Mouse (Mus musculus) intestine, embryonic 16.5 days (tissue): ENCODE data around the gene Tmprss11f. TPM values are rescaled to one million over a fixed set of nuclear protein-coding genes. Genes with fewer than 3 reads are reported as not detected.

ENCODE experiments used
- ATAC-seq: fragments of 200-750 bp; cut with Nextera tagmentation; 2 replicates; pipeline ENCODE4 v1.8.0; 2017; ENCODE audit warnings: moderate TSS enrichment, moderate library complexity
- H3K27ac ChIP-seq: fragments of 300-500 bp; sonication (generic); 2 replicates; pipeline ENCODE4 v1.5.1; 2014; ENCODE audit warnings: mild to moderate bottlenecking, low read length
- H3K27me3 ChIP-seq: fragments of 300-500 bp; sonication (generic); replicated peaks from 2 replicates; pipeline ENCODE4 v1.6.1; 2014; ENCODE audit warnings: low read length, control low read depth, mixed read lengths; ENCODE audit not compliant: control insufficient read depth, insufficient read depth
- H3K36me3 ChIP-seq: fragments of 300-500 bp; sonication (generic); 2 replicates; pipeline ENCODE4 v1.6.1; 2014; ENCODE audit warnings: low read length, control low read depth; ENCODE audit not compliant: control insufficient read depth, insufficient read depth
- H3K4me1 ChIP-seq: fragments of 300-500 bp; sonication (generic); 2 replicates; pipeline ENCODE4 v1.6.1; 2014; ENCODE audit warnings: low read length, control low read depth, mixed read lengths; ENCODE audit not compliant: control insufficient read depth, insufficient read depth
- H3K4me2 ChIP-seq: fragments of 300-500 bp; sonication (generic); 2 replicates; pipeline ENCODE4 v1.6.1; 2014; ENCODE audit warnings: low read depth, low read length, control low read depth
- H3K4me3 ChIP-seq: fragments of 300-500 bp; sonication (generic); 2 replicates; pipeline ENCODE4 v1.5.1; 2014; ENCODE audit warnings: mild to moderate bottlenecking, low read length
- H3K9ac ChIP-seq: fragments of 300-500 bp; sonication (generic); 2 replicates; pipeline ENCODE4 v1.6.1; 2014; ENCODE audit warnings: low read depth, low read length
- H3K9me3 ChIP-seq: fragments of 300-500 bp; sonication (generic); 2 replicates; pipeline ENCODE4 v1.6.1; 2016; ENCODE audit warnings: low read length, control low read depth; ENCODE audit not compliant: control insufficient read depth
- WGBS: fragments of 180-500 bp; shearing (Covaris S2); extraction: QIAGEN DNeasy Blood & Tissue Kit; methylation state at CpG from one replicate; pipeline ENCODE4 v1.1.7; 2014; 5-methylcytosine and 5-hydroxymethylcytosine counted together
- polyA plus RNA-seq: library from polyadenylated mRNA; unstranded; fragments of >200 nt; fragmentation: Nextera tagmentation; extraction: Ambion mirVana; gene quantifications from 2 replicates; pipeline ENCODE4 v1.2.1, GENCODE M21; 2015

Tmprss11f gene
- polyA plus RNA-seq, 1 experiment from 2014 or later = not detected

DNA sequence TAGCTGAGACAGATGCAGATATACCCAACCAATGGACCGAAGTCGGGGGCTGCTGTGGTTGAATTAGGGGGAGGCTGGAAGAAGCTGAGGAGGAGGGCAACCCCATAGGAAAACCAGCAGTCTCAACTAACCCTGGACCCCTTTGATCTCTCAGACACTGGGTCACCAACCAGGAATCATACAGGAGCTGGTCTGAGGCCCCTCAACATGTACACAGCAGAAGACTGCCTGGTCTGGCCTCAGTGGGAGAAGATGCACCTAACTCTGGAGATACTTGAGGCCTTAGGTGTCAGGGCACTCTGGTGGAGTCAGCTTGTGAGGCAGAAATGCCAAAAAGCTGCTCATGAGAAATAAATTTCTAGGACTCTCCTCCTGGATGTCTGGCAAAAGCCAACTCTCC is 85.5 kb downstream of the Tmprss11f start:
- Histone ChIP-seq H3K9ac (no peak overlapping the region), H3K27ac (no peak overlapping the region), H3K4me2 (no peak overlapping the region), H3K4me3 (no peak overlapping the region), H3K36me3 (no peaks in the 10 kb centered on the region), H3K9me3 (no peaks in the 10 kb centered on the region), H3K4me1 (no peaks in the 10 kb centered on the region), H3K27me3 (no peaks in the 10 kb centered on the region)
- WGBS = 89% methylated on average over 2 of the region's 2 CpGs
- peak; percentile 72 for ATAC-seq

DNA sequence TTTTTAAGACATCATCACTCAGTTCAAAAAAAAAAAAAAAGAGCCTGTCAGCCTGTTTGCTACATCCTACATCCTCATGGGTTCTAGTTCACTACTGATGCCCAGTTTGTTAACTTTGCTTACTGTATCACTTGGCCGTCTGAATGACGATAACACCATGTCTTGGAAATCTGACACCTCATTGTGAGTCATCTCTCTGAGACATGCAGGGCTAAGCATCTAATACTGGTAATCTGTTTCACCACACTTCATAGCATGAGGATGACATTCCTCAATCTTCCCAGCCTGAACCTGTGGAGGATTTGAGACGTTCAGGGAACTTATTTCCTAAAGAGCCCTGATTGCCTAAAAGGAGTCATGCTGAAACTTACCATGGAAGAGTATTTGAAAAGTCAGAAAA is 91.6 kb downstream of the Tmprss11f start:
- no peaks in the 10 kb centered on the region for H3K36me3 ChIP-seq
- H3K4me1 ChIP-seq = no peaks in the 10 kb centered on the region
- no peak overlapping the region for H3K4me2 ChIP-seq
- H3K4me3 ChIP-seq = no peak overlapping the region
- WGBS = 76% methylated on average over 3 of the region's 3 CpGs
- H3K27me3 ChIP-seq = no peaks in the 10 kb centered on the region
- H3K9me3 ChIP-seq = no peaks in the 10 kb centered on the region
- H3K9ac ChIP-seq = no peak overlapping the region
- no peak for ATAC-seq
- H3K27ac ChIP-seq = no peak overlapping the region

DNA sequence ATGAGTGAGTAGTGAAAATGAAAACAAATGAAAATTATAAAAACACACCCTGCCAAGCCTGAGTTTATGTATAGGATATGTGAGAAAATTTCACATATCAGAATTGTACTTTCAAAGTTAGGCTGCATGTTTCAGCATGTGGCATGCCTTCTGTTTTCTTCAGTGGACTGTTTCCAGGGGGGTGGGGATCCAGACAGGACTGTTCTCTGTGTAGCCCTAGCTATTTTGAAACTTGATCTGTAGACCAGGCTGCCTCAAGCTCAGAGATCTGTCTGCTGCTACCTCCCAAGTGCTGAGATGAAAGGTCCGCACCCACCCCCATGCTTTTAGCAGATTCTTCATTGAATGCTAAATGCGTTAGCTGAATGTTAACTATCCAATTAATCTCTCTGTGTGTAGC is 103.5 kb downstream of the Tmprss11f start:
- no peak for ATAC-seq
- no peaks in the 10 kb centered on the region for H3K4me1 ChIP-seq
- H3K27me3 ChIP-seq = no peaks in the 10 kb centered on the region
- 80% methylated on average over 2 of the region's 2 CpGs for WGBS
- no peak overlapping the region for H3K4me2 ChIP-seq
- H3K9me3 ChIP-seq = no peaks in the 10 kb centered on the region
- H3K36me3 ChIP-seq = no peaks in the 10 kb centered on the region
- H3K27ac ChIP-seq = no peak overlapping the region
- no peak overlapping the region for H3K9ac ChIP-seq
- no peak overlapping the region for H3K4me3 ChIP-seq

DNA sequence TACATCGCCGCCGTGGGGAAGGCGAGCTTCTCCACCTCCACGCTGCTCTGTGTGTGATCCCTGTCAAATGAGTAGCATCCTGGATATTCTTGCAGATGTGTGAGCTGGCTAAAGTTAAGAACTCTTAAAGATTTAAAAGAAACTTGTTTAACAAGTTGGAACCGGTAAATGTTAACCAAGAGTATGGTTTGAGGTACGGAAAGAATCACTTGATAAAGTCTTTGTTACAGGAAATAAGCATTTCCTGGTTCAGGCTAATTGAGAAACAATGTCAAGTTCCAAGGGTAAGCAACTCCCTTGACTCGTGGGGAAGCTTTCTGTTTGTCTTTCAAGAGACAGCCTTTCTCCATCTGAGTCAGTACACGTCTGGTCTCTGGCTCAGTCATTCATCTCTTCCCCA is 113.7 kb downstream of the Tmprss11f start, which contains the start of gene Tmprss11g:
Tmprss11g (minus strand) TSS at position 101 of the 400 bp plus-strand sequence.
- no peak for ATAC-seq
- Histone ChIP-seq H3K9ac (no peak within 1 kb of the TSS), H3K4me2 (no peak within 1 kb of the TSS), H3K36me3 (no peaks in the 10 kb centered on the region), H3K4me3 (no peak within 1 kb of the TSS), H3K4me1 (no peaks in the 10 kb centered on the region), H3K27ac (no peak within 1 kb of the TSS), H3K9me3 (no peaks in the 10 kb centered on the region), H3K27me3 (no peaks in the 10 kb centered on the region)
- WGBS = 72% methylated on average over 9 of the region's 9 CpGs

DNA sequence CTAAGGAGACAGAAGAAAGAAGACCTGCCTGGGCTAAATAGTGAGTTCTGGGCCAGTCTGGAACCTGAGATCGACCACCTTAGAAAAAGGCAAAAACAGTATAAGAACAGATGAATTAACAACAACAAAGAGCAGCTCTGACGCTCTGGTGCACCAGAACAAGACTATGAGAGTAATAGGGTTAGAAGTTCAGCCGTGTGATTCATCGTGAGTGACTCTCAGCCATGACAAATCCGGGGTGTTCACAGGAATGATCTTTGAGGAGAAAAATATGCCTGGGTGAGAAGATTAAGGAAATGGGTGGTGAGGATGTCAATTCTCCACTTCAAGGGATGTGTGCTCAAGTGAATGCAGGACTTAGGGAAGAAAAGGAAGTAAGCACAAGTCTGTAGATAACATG is 120.7 kb downstream of the Tmprss11f start:
- ATAC-seq = no peak
- no peak overlapping the region for H3K4me3 ChIP-seq

DNA sequence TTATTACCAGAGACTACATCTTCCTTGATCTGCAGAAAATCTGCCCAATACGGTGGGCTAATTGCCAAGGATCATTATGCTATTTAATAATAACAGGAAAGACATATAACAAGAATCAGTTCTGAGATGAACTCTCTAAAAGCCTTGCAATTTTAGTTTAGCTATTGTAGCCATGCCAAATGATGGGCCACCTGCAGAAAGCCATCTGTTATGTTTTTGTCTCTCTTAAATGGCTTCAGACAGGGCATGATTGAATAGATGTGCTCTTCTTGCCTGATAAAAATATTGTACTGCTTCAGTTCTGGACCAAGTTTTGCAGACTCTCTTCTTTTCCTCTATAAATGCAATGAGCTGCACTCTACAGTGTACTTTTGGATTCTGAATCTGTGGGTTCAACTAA is 138.8 kb downstream of the Tmprss11f start:
- no peak overlapping the region for H3K9ac ChIP-seq
- H3K27me3 ChIP-seq = no peaks in the 10 kb centered on the region
- no peaks in the 10 kb centered on the region for H3K4me1 ChIP-seq
- WGBS = 58% methylated on average over 1 of the region's 1 CpGs
- H3K36me3 ChIP-seq = no peaks in the 10 kb centered on the region
- ATAC-seq = no peak
- H3K9me3 ChIP-seq = no peaks in the 10 kb centered on the region
- H3K27ac ChIP-seq = no peak overlapping the region
- no peak overlapping the region for H3K4me3 ChIP-seq
- no peak overlapping the region for H3K4me2 ChIP-seq

More for the DNA sequence above, 120.7 kb downstream of the Tmprss11f start:
- Histone ChIP-seq H3K9me3 (no peaks in the 10 kb centered on the region), H3K27me3 (no peaks in the 10 kb centered on the region), H3K4me1 (no peaks in the 10 kb centered on the region), H3K36me3 (no peaks in the 10 kb centered on the region), H3K4me2 (no peak overlapping the region), H3K9ac (no peak overlapping the region), H3K27ac (no peak overlapping the region)
- 74% methylated on average over 5 of the region's 5 CpGs for WGBS

DNA sequence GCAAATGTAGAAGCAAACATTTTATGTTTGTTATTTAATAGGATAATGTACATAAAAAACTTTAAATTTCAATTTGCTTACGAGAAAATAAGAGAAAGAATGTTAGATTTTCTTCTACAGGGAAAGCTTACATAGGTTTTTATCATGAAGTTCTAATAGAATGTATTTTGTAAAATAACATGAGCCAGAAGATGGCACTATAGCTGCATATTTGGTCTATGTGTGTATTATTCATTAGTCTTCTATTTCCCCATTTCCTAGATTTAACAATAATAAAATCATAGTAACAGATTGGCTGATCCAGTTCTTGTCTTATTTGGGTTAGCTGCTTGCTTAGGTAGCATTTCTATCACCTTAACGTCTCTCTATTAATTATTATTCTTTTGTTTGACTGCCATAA is 149.7 kb downstream of the Tmprss11f start:
- H3K27me3 ChIP-seq = no peaks in the 10 kb centered on the region
- H3K4me3 ChIP-seq = no peak overlapping the region
- H3K9me3 ChIP-seq = no peaks in the 10 kb centered on the region
- no peaks in the 10 kb centered on the region for H3K4me1 ChIP-seq
- H3K27ac ChIP-seq = no peak overlapping the region
- 65% methylated on average over 2 of the region's 2 CpGs for WGBS
- H3K9ac ChIP-seq = no peak overlapping the region
- no peak overlapping the region for H3K4me2 ChIP-seq
- ATAC-seq = no peak
- H3K36me3 ChIP-seq = no peaks in the 10 kb centered on the region

DNA sequence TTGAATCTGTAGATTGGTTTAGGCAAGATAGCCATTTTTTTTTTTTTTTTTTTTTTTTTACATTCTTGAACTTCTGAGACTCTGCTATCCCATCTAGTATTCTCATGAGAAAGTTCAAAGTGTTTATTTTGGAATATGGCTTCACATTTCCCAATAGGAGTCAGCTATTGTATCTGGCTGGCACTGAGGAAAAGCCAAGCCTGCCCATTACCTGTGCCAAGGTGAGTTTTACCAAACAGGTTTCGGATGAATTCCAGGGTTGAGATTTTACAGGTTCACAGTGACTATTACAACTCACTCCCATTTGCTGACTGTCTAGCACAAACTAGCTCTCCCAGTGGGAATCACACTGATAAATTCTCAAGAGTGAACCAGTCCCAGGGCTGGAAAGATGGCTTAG is 150.2 kb downstream of the Tmprss11f start:
- no peak overlapping the region for H3K4me3 ChIP-seq
- no peaks in the 10 kb centered on the region for H3K27me3 ChIP-seq
- no peak overlapping the region for H3K9ac ChIP-seq
- ATAC-seq = no peak
- no peaks in the 10 kb centered on the region for H3K9me3 ChIP-seq
- 84% methylated on average over 1 of the region's 1 CpGs for WGBS
- H3K4me2 ChIP-seq = no peak overlapping the region
- no peaks in the 10 kb centered on the region for H3K36me3 ChIP-seq
- no peaks in the 10 kb centered on the region for H3K4me1 ChIP-seq
- no peak overlapping the region for H3K27ac ChIP-seq

DNA sequence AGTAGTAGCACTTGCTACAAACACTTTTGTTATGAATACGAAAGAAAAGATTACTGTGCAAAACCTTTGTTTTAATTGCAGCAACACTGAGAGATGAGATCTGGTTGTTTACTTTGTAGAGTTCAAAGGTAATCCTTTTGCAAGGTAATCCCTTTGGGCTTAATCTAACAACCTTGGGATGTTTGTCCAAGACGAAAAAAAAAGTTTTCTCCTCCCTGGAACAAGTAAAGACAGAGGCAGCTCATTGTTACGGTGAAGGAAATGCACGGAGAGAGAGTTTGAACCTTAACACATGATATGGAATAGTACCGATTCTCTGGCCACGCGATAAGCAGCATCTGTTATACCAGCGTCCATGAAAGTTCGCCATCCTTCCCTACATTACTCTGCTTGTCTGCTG is 158.4 kb downstream of the Tmprss11f start:
- no peak overlapping the region for H3K4me3 ChIP-seq
- no peak overlapping the region for H3K4me2 ChIP-seq
- H3K27ac ChIP-seq = no peak overlapping the region
- no peaks in the 10 kb centered on the region for H3K4me1 ChIP-seq
- no peaks in the 10 kb centered on the region for H3K36me3 ChIP-seq
- no peak overlapping the region for H3K9ac ChIP-seq
- no peaks in the 10 kb centered on the region for H3K9me3 ChIP-seq
- no peaks in the 10 kb centered on the region for H3K27me3 ChIP-seq
- ATAC-seq = peak; percentile 80
- WGBS = 62% methylated on average over 9 of the region's 9 CpGs
